Mouse (Mus musculus): ENCODE measurements around the gene D10Wsu102e. TPM values are rescaled to one million over a fixed set of nuclear protein-coding genes. Genes with fewer than 3 reads are reported as not detected.
A peak's percentile ranks its signal among the peaks of the same experiment; 100 is the strongest.

D10Wsu102e gene
- polyA plus RNA-seq, 1 experiment: 0.50 TPM

DNA sequence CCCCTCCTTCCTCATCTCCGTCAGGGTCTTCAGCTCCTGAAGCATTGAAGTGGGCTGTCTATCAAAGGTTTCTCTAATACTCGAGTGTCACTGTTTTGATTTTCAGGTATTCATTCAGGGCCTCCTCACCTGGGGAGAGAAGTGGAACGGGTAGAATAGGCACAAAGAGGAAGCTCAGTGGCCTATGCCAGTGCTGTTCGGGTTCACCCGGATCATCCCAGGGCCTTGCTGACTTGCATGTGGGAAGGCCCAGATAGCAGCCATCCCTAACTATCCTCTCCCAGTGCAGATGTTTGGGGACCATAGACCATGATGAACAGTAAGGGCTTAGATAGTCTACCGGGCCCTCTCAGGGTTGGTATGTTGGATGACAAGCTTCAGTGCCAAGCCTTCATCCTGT is 130.5 kb downstream of the D10Wsu102e start:
- H3K79me2 ChIP-seq (ENCODE audit: control insufficient read depth, insufficient read depth): no peaks in the 10 kb centered on the region
- H3ac ChIP-seq (ENCODE audit: control insufficient read depth, insufficient read length): no peak overlapping the region
- no peaks in the 10 kb centered on the region for H3K27me3 ChIP-seq (ENCODE audit: control insufficient read depth, insufficient read depth, insufficient read length)
- H3K4me3 ChIP-seq: no peak overlapping the region
- TF ChIP-seq SRF (IDR thresholded peaks at IDR 0.05; ENCODE audit: control insufficient read depth, insufficient read length, low read depth) (no peak), E2F4 (IDR thresholded peaks at IDR 0.05; ENCODE audit: insufficient read depth) (no peak), USF1 (IDR thresholded peaks at IDR 0.05; ENCODE audit: low read depth) (no peak), TCF12 (IDR thresholded peaks at IDR 0.05; ENCODE audit: insufficient read depth, poor library complexity, severe bottlenecking) (no peak), MAX (IDR thresholded peaks at IDR 0.05; ENCODE audit: low read depth) (no peak), TCF3 (IDR thresholded peaks at IDR 0.05; ENCODE audit: insufficient read length, low read depth) (no peak), CEBPB (IDR thresholded peaks at IDR 0.05; ENCODE audit: insufficient read depth, poor library complexity, severe bottlenecking) (no peak), MYOG (IDR thresholded peaks at IDR 0.05; ENCODE audit: control insufficient read depth in 1 of 3, insufficient read depth in 1 of 3, insufficient read length in 2 of 3, low read depth in 2 of 3) (no peak), MYOD1 (IDR thresholded peaks at IDR 0.05; ENCODE audit: control insufficient read depth in 1 of 3, insufficient read length in 2 of 3, low read depth in 2 of 3) (no peak), POLR2AphosphoS2 (IDR thresholded peaks at IDR 0.05; ENCODE audit: insufficient read length, low read depth) (no peak), REST (IDR thresholded peaks at IDR 0.05; ENCODE audit: insufficient read depth, insufficient read length) (no peak), POLR2A (IDR thresholded peaks at IDR 0.05; ENCODE audit: insufficient read length, low read depth) (no peak)
- peaks cover 91% of the 10 kb centered on the region for H3K36me3 ChIP-seq (ENCODE audit: control insufficient read depth, insufficient read depth)
- no peak overlapping the region for H3K4me2 ChIP-seq (ENCODE audit: low read depth)

DNA sequence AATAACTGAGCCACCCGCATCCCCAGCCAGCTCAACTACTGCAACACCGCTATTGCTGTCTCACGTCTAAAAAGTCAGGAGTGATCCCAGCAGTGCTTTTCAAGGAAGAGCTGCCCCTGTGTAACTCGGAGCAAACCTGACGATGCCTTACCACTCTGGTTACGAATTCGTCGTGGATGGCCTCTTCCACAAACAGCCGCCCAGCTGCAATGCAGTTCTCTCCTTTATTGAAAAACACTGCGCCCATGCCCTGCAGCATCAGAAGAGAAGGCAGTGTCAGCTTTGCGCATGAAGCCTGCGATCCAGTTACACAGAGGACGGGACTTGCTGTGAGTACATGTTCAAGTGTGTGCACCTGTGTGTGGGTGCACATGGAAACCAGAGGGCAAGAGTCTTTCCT is 137.3 kb downstream of the D10Wsu102e start:
- H3K4me2 ChIP-seq (ENCODE audit: low read depth): no peak overlapping the region
- H3ac ChIP-seq (ENCODE audit: control insufficient read depth, insufficient read length): no peak overlapping the region
- H3K36me3 ChIP-seq (ENCODE audit: control insufficient read depth, insufficient read depth): peaks cover 81% of the 10 kb centered on the region
- no peak overlapping the region for H3K4me3 ChIP-seq
- no peaks in the 10 kb centered on the region for H3K79me2 ChIP-seq (ENCODE audit: control insufficient read depth, insufficient read depth)
- TF ChIP-seq USF1 (IDR thresholded peaks at IDR 0.05; ENCODE audit: low read depth) (no peak), E2F4 (IDR thresholded peaks at IDR 0.05; ENCODE audit: insufficient read depth) (no peak), MYOD1 (IDR thresholded peaks at IDR 0.05; ENCODE audit: control insufficient read depth in 1 of 3, insufficient read length in 2 of 3, low read depth in 2 of 3) (no peak), MAX (IDR thresholded peaks at IDR 0.05; ENCODE audit: low read depth) (no peak), POLR2A (IDR thresholded peaks at IDR 0.05; ENCODE audit: insufficient read length, low read depth) (no peak), TCF12 (IDR thresholded peaks at IDR 0.05; ENCODE audit: insufficient read depth, poor library complexity, severe bottlenecking) (no peak), SRF (IDR thresholded peaks at IDR 0.05; ENCODE audit: control insufficient read depth, insufficient read length, low read depth) (no peak), REST (IDR thresholded peaks at IDR 0.05; ENCODE audit: insufficient read depth, insufficient read length) (no peak), MYOG (IDR thresholded peaks at IDR 0.05; ENCODE audit: control insufficient read depth in 1 of 3, insufficient read depth in 1 of 3, insufficient read length in 2 of 3, low read depth in 2 of 3) (no peak), TCF3 (IDR thresholded peaks at IDR 0.05; ENCODE audit: insufficient read length, low read depth) (no peak), POLR2AphosphoS2 (IDR thresholded peaks at IDR 0.05; ENCODE audit: insufficient read length, low read depth) (no peak), CEBPB (IDR thresholded peaks at IDR 0.05; ENCODE audit: insufficient read depth, poor library complexity, severe bottlenecking) (no peak)
- H3K27me3 ChIP-seq (ENCODE audit: control insufficient read depth, insufficient read depth, insufficient read length): no peaks in the 10 kb centered on the region

DNA sequence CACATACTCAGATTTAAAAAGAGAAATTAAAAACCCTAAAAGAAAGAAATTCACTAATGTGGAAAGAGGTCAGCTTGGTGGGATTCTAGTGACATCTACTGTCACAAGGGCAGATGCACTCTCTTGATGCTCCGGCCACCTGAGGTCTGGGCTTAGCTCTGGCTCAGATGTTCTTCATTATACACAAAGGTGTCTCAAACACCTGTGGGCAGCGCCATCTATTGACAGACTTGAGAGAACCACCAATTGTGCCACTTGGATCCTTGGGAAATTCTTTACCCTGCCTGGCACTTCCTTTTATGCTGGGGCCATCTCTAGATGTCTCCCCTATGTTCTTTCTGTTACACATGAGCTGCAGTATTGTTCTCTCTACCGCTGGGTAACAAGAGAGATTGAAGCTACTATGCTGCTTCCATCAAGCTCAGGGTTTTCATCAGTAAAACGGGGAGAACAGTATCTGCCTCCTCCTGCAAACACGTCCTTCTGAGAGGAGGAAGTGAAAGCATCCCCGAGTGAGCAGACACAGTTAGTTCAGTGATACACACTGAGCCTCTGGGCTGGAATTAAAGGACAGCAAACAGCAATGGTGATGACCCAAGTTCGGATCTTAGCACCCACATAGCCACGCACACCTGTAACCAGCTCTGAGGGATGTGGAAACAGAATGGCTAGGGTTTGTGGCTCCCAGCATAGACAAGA is 149.1 kb downstream of the D10Wsu102e start:
- H3K27me3 ChIP-seq (ENCODE audit: control insufficient read depth, insufficient read depth, insufficient read length): no peaks in the 10 kb centered on the region
- H3K4me3 ChIP-seq: no peak overlapping the region
- no peak for TF ChIP-seq TCF3 (IDR thresholded peaks at IDR 0.05; ENCODE audit: insufficient read length, low read depth)
- no peak for TF ChIP-seq MAX (IDR thresholded peaks at IDR 0.05; ENCODE audit: low read depth)
- TF ChIP-seq POLR2AphosphoS2 (IDR thresholded peaks at IDR 0.05; ENCODE audit: insufficient read length, low read depth): peak; percentile 11
- no peak for TF ChIP-seq REST (IDR thresholded peaks at IDR 0.05; ENCODE audit: insufficient read depth, insufficient read length)
- peaks cover 93% of the 10 kb centered on the region for H3K36me3 ChIP-seq (ENCODE audit: control insufficient read depth, insufficient read depth)
- H3K79me2 ChIP-seq (ENCODE audit: control insufficient read depth, insufficient read depth): no peaks in the 10 kb centered on the region
- no peak overlapping the region for H3ac ChIP-seq (ENCODE audit: control insufficient read depth, insufficient read length)
- no peak overlapping the region for H3K4me2 ChIP-seq (ENCODE audit: low read depth)

DNA sequence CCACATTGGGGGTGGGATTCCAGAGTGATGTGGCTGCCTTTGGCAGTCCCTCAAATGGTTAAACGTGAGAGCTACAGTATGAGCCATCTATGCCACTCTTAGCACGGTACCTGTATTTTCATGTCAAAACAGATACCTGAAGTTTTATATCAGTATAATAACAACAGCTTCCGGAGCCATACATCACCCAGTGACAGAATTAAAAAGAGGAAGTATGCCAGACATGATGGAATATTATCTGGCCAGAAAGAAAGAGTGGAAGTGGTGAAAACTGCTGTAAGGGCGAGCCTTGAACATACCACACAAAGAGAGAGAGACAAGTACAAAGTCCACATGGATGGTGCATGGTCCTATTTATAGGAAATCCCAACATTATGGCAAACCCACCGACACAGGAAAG is 151.3 kb downstream of the D10Wsu102e start:
- no peaks in the 10 kb centered on the region for H3K27me3 ChIP-seq (ENCODE audit: control insufficient read depth, insufficient read depth, insufficient read length)
- no peak for TF ChIP-seq POLR2AphosphoS2 (IDR thresholded peaks at IDR 0.05; ENCODE audit: insufficient read length, low read depth)
- no peak for TF ChIP-seq TCF12 (IDR thresholded peaks at IDR 0.05; ENCODE audit: insufficient read depth, poor library complexity, severe bottlenecking)
- TF ChIP-seq SRF (IDR thresholded peaks at IDR 0.05; ENCODE audit: control insufficient read depth, insufficient read length, low read depth): no peak
- H3K4me2 ChIP-seq (ENCODE audit: low read depth): no peak overlapping the region
- H3ac ChIP-seq (ENCODE audit: control insufficient read depth, insufficient read length): no peak overlapping the region
- H3K36me3 ChIP-seq (ENCODE audit: control insufficient read depth, insufficient read depth): peaks cover 96% of the 10 kb centered on the region
- no peaks in the 10 kb centered on the region for H3K79me2 ChIP-seq (ENCODE audit: control insufficient read depth, insufficient read depth)
- no peak overlapping the region for H3K4me3 ChIP-seq

DNA sequence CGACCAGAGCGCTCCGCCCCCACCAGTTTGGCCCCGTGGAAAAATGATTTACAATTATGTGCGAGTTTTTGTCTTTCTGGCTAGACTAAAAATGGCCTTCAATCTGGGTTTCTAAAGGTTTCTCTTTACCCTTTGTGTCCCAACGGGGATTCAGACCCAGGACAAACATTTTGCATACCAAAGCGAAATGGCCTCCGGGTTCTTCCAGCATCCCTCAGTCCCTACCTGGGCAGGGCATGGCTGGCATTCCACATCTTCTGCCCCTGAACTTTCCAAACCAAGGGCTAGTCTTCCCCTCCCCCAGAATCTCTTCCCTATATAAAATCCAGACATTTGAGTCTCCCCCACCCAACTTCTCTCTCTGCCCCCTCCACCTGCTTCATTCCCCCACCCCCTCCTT is 153.7 kb downstream of the D10Wsu102e start:
- TF ChIP-seq TCF3 (IDR thresholded peaks at IDR 0.05; ENCODE audit: insufficient read length, low read depth) (no peak), MAX (IDR thresholded peaks at IDR 0.05; ENCODE audit: low read depth) (no peak), POLR2A (IDR thresholded peaks at IDR 0.05; ENCODE audit: insufficient read length, low read depth) (no peak), CEBPB (IDR thresholded peaks at IDR 0.05; ENCODE audit: insufficient read depth, poor library complexity, severe bottlenecking) (no peak), USF1 (IDR thresholded peaks at IDR 0.05; ENCODE audit: low read depth) (no peak), REST (IDR thresholded peaks at IDR 0.05; ENCODE audit: insufficient read depth, insufficient read length) (no peak), E2F4 (IDR thresholded peaks at IDR 0.05; ENCODE audit: insufficient read depth) (no peak), TCF12 (IDR thresholded peaks at IDR 0.05; ENCODE audit: insufficient read depth, poor library complexity, severe bottlenecking) (no peak), MYOD1 (IDR thresholded peaks at IDR 0.05; ENCODE audit: control insufficient read depth in 1 of 3, insufficient read length in 2 of 3, low read depth in 2 of 3) (no peak), POLR2AphosphoS2 (IDR thresholded peaks at IDR 0.05; ENCODE audit: insufficient read length, low read depth) (no peak), MYOG (IDR thresholded peaks at IDR 0.05; ENCODE audit: control insufficient read depth in 1 of 3, insufficient read depth in 1 of 3, insufficient read length in 2 of 3, low read depth in 2 of 3) (no peak), SRF (IDR thresholded peaks at IDR 0.05; ENCODE audit: control insufficient read depth, insufficient read length, low read depth) (no peak)
- Histone ChIP-seq H3ac (ENCODE audit: control insufficient read depth, insufficient read length) (no peak overlapping the region), H3K4me2 (ENCODE audit: low read depth) (no peak overlapping the region), H3K36me3 (ENCODE audit: control insufficient read depth, insufficient read depth) (peaks cover 96% of the 10 kb centered on the region), H3K79me2 (ENCODE audit: control insufficient read depth, insufficient read depth) (no peaks in the 10 kb centered on the region), H3K27me3 (ENCODE audit: control insufficient read depth, insufficient read depth, insufficient read length) (no peaks in the 10 kb centered on the region), H3K4me3 (no peak overlapping the region)
